Mouse (Mus musculus): ENCODE results near the gene Rpp40. TPM values are rescaled to one million over a fixed set of nuclear protein-coding genes. Genes with fewer than 3 reads are reported as not detected.

Rpp40 gene
- total RNA-seq, 1 experiment from 2014 or later = 3.6 TPM

GRCm38 (mm10) chr13:35860916-35861315, 45.2 kb downstream of the Rpp40 start:
- ATAC-seq (ENCODE audit: extremely low read depth, insufficient number of reproducible peaks, low FRiP score, poor library complexity, severe bottlenecking) = no peak

DNA sequence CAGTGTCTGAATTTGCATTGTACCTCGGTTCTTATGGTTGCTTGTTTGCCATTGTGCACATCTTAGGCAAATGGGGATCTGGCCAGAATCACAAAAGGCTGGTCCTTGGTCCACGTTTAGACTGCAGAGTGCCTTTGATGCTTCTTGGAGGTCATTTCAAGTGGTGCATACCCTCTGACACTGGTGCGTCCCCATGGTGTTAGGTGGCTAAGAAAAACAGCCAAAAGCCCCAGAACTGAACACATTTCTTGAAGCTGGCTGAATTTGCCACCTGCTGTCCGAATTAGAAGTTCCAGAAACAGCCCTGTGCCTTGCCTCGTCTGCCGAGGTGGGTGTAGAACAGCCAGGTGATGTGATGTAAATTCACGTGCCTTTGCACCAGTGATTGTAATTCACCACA, 48.7 kb downstream of the Rpp40 start:
- no peak for ATAC-seq (ENCODE audit: extremely low read depth, insufficient number of reproducible peaks, low FRiP score, poor library complexity, severe bottlenecking)

GRCm38 (mm10) chr13:35852851-35853575, 53.1 kb downstream of the Rpp40 start:
- no peak for ATAC-seq (ENCODE audit: extremely low read depth, insufficient number of reproducible peaks, low FRiP score, poor library complexity, severe bottlenecking)

GRCm38 (mm10) chr13:35851581-35851980, 54.6 kb downstream of the Rpp40 start:
- ATAC-seq (ENCODE audit: extremely low read depth, insufficient number of reproducible peaks, low FRiP score, poor library complexity, severe bottlenecking) = no peak

GRCm38 (mm10) chr13:35848694-35849093, 57.5 kb downstream of the Rpp40 start:
- ATAC-seq (ENCODE audit: extremely low read depth, insufficient number of reproducible peaks, low FRiP score, poor library complexity, severe bottlenecking) = no peak

DNA sequence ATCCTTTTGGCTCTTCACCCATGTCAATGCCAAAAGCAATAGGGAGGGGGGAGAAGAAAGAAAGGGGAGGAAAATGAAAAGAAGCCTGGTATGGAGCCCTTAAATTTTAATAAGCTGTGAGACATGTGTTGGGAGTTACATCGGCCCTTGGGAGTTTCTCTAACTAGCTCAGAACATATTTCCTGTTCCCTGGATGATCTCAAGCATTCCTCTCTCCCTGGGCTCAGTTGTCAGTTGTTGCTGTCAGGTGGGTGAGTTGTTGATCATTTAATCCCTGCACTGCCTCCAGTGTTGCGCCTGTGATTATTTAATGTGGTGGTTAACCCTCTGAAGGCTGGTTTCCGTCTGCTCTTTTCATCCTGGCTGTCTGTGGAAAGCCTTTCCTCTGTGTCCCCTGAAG, 60.9 kb downstream of the Rpp40 start:
- no peak for ATAC-seq (ENCODE audit: extremely low read depth, insufficient number of reproducible peaks, low FRiP score, poor library complexity, severe bottlenecking)

Other genes starting within 250 kb of the Rpp40 start
- gene Cdyl, start 246.5 kb downstream of the Rpp40 start, total RNA-seq (2017) = 28.6 and 29.8 TPM in 2 replicates
- gene Ppp1r3g, start 52.5 kb upstream of the Rpp40 start, total RNA-seq (2017) = not detected in 2 replicates
- gene Fars2, start 211.1 kb upstream of the Rpp40 start, total RNA-seq (2017) = 25.5 and 26.5 TPM in 2 replicates
- gene Lyrm4, start 211.2 kb upstream of the Rpp40 start, total RNA-seq (2017) = 5.6 and 5.9 TPM in 2 replicates

All from neutrophil, adult 5-6 weeks (primary cell).